Mouse (Mus musculus): ENCODE data around the gene 5430419D17Rik. TPM values are rescaled to one million over a fixed set of nuclear protein-coding genes. Genes with fewer than 3 reads are reported as not detected.

The 5430419D17Rik gene
- polyA plus RNA-seq, 1 experiment from 2014 or later: not detected

- Histone ChIP-seq H3K27me3 (replicated peaks; ENCODE audit: control insufficient read depth, insufficient read depth, low read length) (no peaks in the 10 kb centered on the region), H3K9ac (ENCODE audit: low read depth, low read length) (no peak overlapping the region), H3K9me3 (ENCODE audit: control insufficient read depth, low read length) (no peaks in the 10 kb centered on the region), H3K4me3 (ENCODE audit: low read length) (no peak overlapping the region), H3K4me1 (ENCODE audit: control insufficient read depth, insufficient read depth, low read length) (no peaks in the 10 kb centered on the region), H3K36me3 (ENCODE audit: control insufficient read depth, insufficient read depth, low read length) (no peaks in the 10 kb centered on the region), H3K4me2 (ENCODE audit: low read depth, low read length) (no peak overlapping the region), H3K27ac (ENCODE audit: low read length) (no peak overlapping the region)
- ATAC-seq: no peak
- 65% methylated on average over 8 of the region's 8 CpGs for WGBS
Measured at GRCm38 (mm10) chr7:131184339-131184738, 10.1 kb downstream of the 5430419D17Rik start.

- Histone ChIP-seq H3K4me2 (ENCODE audit: low read depth, low read length) (no peak overlapping the region), H3K4me3 (ENCODE audit: low read length) (no peak overlapping the region), H3K9me3 (ENCODE audit: control insufficient read depth, low read length) (no peaks in the 10 kb centered on the region), H3K27me3 (replicated peaks; ENCODE audit: control insufficient read depth, insufficient read depth, low read length) (no peaks in the 10 kb centered on the region), H3K4me1 (ENCODE audit: control insufficient read depth, insufficient read depth, low read length) (no peaks in the 10 kb centered on the region), H3K36me3 (ENCODE audit: control insufficient read depth, insufficient read depth, low read length) (no peaks in the 10 kb centered on the region), H3K9ac (ENCODE audit: low read depth, low read length) (no peak overlapping the region), H3K27ac (ENCODE audit: low read length) (no peak overlapping the region)
- no peak for ATAC-seq
- WGBS: 61% methylated on average over 8 of the region's 8 CpGs
Measured at GRCm38 (mm10) chr7:131187047-131187446, 12.8 kb downstream of the 5430419D17Rik start.

- Histone ChIP-seq H3K27me3 (replicated peaks; ENCODE audit: control insufficient read depth, insufficient read depth, low read length) (no peaks in the 10 kb centered on the region), H3K9me3 (ENCODE audit: control insufficient read depth, low read length) (no peaks in the 10 kb centered on the region), H3K4me2 (ENCODE audit: low read depth, low read length) (no peak overlapping the region), H3K4me3 (ENCODE audit: low read length) (no peak overlapping the region), H3K9ac (ENCODE audit: low read depth, low read length) (no peak overlapping the region), H3K27ac (ENCODE audit: low read length) (no peak overlapping the region), H3K4me1 (ENCODE audit: control insufficient read depth, insufficient read depth, low read length) (no peaks in the 10 kb centered on the region), H3K36me3 (ENCODE audit: control insufficient read depth, insufficient read depth, low read length) (no peaks in the 10 kb centered on the region)
- WGBS: 95% methylated on average over 14 of the region's 14 CpGs
- ATAC-seq: no peak
Measured at GRCm38 (mm10) chr7:131187996-131188395, 13.8 kb downstream of the 5430419D17Rik start.

GRCm38 (mm10) chr7:131223086-131223485 is 48.9 kb downstream of the 5430419D17Rik start:
- Histone ChIP-seq H3K27me3 (replicated peaks; ENCODE audit: control insufficient read depth, insufficient read depth, low read length) (no peaks in the 10 kb centered on the region), H3K4me1 (ENCODE audit: control insufficient read depth, insufficient read depth, low read length) (no peaks in the 10 kb centered on the region), H3K9ac (ENCODE audit: low read depth, low read length) (no peak overlapping the region), H3K27ac (ENCODE audit: low read length) (no peak overlapping the region), H3K9me3 (ENCODE audit: control insufficient read depth, low read length) (no peaks in the 10 kb centered on the region), H3K4me2 (ENCODE audit: low read depth, low read length) (no peak overlapping the region), H3K4me3 (ENCODE audit: low read length) (no peak overlapping the region), H3K36me3 (ENCODE audit: control insufficient read depth, insufficient read depth, low read length) (no peaks in the 10 kb centered on the region)
- ATAC-seq: no peak
- 65% methylated on average over 5 of the region's 5 CpGs for WGBS

- no peaks in the 10 kb centered on the region for H3K4me1 ChIP-seq (ENCODE audit: control insufficient read depth, insufficient read depth, low read length)
- ATAC-seq: no peak
- no peaks in the 10 kb centered on the region for H3K36me3 ChIP-seq (ENCODE audit: control insufficient read depth, insufficient read depth, low read length)
- no peak overlapping the region for H3K4me3 ChIP-seq (ENCODE audit: low read length)
- no peak overlapping the region for H3K27ac ChIP-seq (ENCODE audit: low read length)
- no peaks in the 10 kb centered on the region for H3K27me3 ChIP-seq (replicated peaks; ENCODE audit: control insufficient read depth, insufficient read depth, low read length)
- no peak overlapping the region for H3K4me2 ChIP-seq (ENCODE audit: low read depth, low read length)
- H3K9me3 ChIP-seq (ENCODE audit: control insufficient read depth, low read length): no peaks in the 10 kb centered on the region
- H3K9ac ChIP-seq (ENCODE audit: low read depth, low read length): no peak overlapping the region
Measured at GRCm38 (mm10) chr7:131236091-131236490, 61.9 kb downstream of the 5430419D17Rik start.

GRCm38 (mm10) chr7:131244993-131245392 is 70.8 kb downstream of the 5430419D17Rik start:
- H3K27me3 ChIP-seq (replicated peaks; ENCODE audit: control insufficient read depth, insufficient read depth, low read length): no peaks in the 10 kb centered on the region
- no peaks in the 10 kb centered on the region for H3K4me1 ChIP-seq (ENCODE audit: control insufficient read depth, insufficient read depth, low read length)
- no peak overlapping the region for H3K4me3 ChIP-seq (ENCODE audit: low read length)
- H3K36me3 ChIP-seq (ENCODE audit: control insufficient read depth, insufficient read depth, low read length): no peaks in the 10 kb centered on the region
- H3K27ac ChIP-seq (ENCODE audit: low read length): no peak overlapping the region
- H3K9ac ChIP-seq (ENCODE audit: low read depth, low read length): no peak overlapping the region
- 11% methylated on average over 1 of the region's 1 CpGs for WGBS
- ATAC-seq: no peak
- H3K9me3 ChIP-seq (ENCODE audit: control insufficient read depth, low read length): no peaks in the 10 kb centered on the region
- no peak overlapping the region for H3K4me2 ChIP-seq (ENCODE audit: low read depth, low read length)

GRCm38 (mm10) chr7:131256841-131257240 is 82.6 kb downstream of the 5430419D17Rik start:
- 84% methylated on average over 5 of the region's 5 CpGs for WGBS
- H3K9ac ChIP-seq (ENCODE audit: low read depth, low read length): no peak overlapping the region
- peak; percentile 52; the same call in 1 of the 2 replicates for ATAC-seq

GRCm38 (mm10) chr7:131257309-131257708 is 83.1 kb downstream of the 5430419D17Rik start:
- H3K9ac ChIP-seq (ENCODE audit: low read depth, low read length): no peak overlapping the region
- H3K9me3 ChIP-seq (ENCODE audit: control insufficient read depth, low read length): no peaks in the 10 kb centered on the region
- H3K27ac ChIP-seq (ENCODE audit: low read length): no peak overlapping the region
- no peaks in the 10 kb centered on the region for H3K36me3 ChIP-seq (ENCODE audit: control insufficient read depth, insufficient read depth, low read length)
- no peaks in the 10 kb centered on the region for H3K4me1 ChIP-seq (ENCODE audit: control insufficient read depth, insufficient read depth, low read length)
- WGBS: 47% methylated on average over 1 of the region's 1 CpGs
- no peaks in the 10 kb centered on the region for H3K27me3 ChIP-seq (replicated peaks; ENCODE audit: control insufficient read depth, insufficient read depth, low read length)
- H3K4me3 ChIP-seq (ENCODE audit: low read length): no peak overlapping the region
- peak; percentile 48; the same call in 1 of the 2 replicates for ATAC-seq
- no peak overlapping the region for H3K4me2 ChIP-seq (ENCODE audit: low read depth, low read length)

More at GRCm38 (mm10) chr7:131256841-131257240, 82.6 kb downstream of the 5430419D17Rik start:
- Histone ChIP-seq H3K36me3 (ENCODE audit: control insufficient read depth, insufficient read depth, low read length) (no peaks in the 10 kb centered on the region), H3K4me2 (ENCODE audit: low read depth, low read length) (no peak overlapping the region), H3K27ac (ENCODE audit: low read length) (no peak overlapping the region), H3K4me3 (ENCODE audit: low read length) (no peak overlapping the region), H3K27me3 (replicated peaks; ENCODE audit: control insufficient read depth, insufficient read depth, low read length) (no peaks in the 10 kb centered on the region), H3K4me1 (ENCODE audit: control insufficient read depth, insufficient read depth, low read length) (no peaks in the 10 kb centered on the region), H3K9me3 (ENCODE audit: control insufficient read depth, low read length) (no peaks in the 10 kb centered on the region)

GRCm38 (mm10) chr7:131260946-131261345 is 86.7 kb downstream of the 5430419D17Rik start:
- H3K4me2 ChIP-seq (ENCODE audit: low read depth, low read length): no peak overlapping the region
- WGBS: 57% methylated on average over 6 of the region's 6 CpGs
- H3K27ac ChIP-seq (ENCODE audit: low read length): no peak overlapping the region
- no peaks in the 10 kb centered on the region for H3K27me3 ChIP-seq (replicated peaks; ENCODE audit: control insufficient read depth, insufficient read depth, low read length)
- ATAC-seq: no peak
- no peaks in the 10 kb centered on the region for H3K4me1 ChIP-seq (ENCODE audit: control insufficient read depth, insufficient read depth, low read length)
- H3K36me3 ChIP-seq (ENCODE audit: control insufficient read depth, insufficient read depth, low read length): no peaks in the 10 kb centered on the region
- H3K9me3 ChIP-seq (ENCODE audit: control insufficient read depth, low read length): no peaks in the 10 kb centered on the region
- H3K9ac ChIP-seq (ENCODE audit: low read depth, low read length): no peak overlapping the region
- no peak overlapping the region for H3K4me3 ChIP-seq (ENCODE audit: low read length)

GRCm38 (mm10) chr7:131264251-131264650 is 90.0 kb downstream of the 5430419D17Rik start:
- no peak for ATAC-seq
- H3K4me2 ChIP-seq (ENCODE audit: low read depth, low read length): no peak overlapping the region
- H3K9ac ChIP-seq (ENCODE audit: low read depth, low read length): no peak overlapping the region
- no peaks in the 10 kb centered on the region for H3K4me1 ChIP-seq (ENCODE audit: control insufficient read depth, insufficient read depth, low read length)
- H3K27me3 ChIP-seq (replicated peaks; ENCODE audit: control insufficient read depth, insufficient read depth, low read length): no peaks in the 10 kb centered on the region
- WGBS: 82% methylated on average over 4 of the region's 4 CpGs
- no peaks in the 10 kb centered on the region for H3K36me3 ChIP-seq (ENCODE audit: control insufficient read depth, insufficient read depth, low read length)
- H3K9me3 ChIP-seq (ENCODE audit: control insufficient read depth, low read length): no peaks in the 10 kb centered on the region
- no peak overlapping the region for H3K4me3 ChIP-seq (ENCODE audit: low read length)
- no peak overlapping the region for H3K27ac ChIP-seq (ENCODE audit: low read length)
